Mouse (Mus musculus) embryonic facial prominence, embryonic 14.5 days (tissue): ENCODE measurements at regions not wholly inside any gene's neighbourhood (a gene's known extent, or its start where the extent isn't known, plus 50 kb on each side); places are given as distances from the start of the nearest gene placed in this dataset.

Experiments used
- ATAC-seq: fragments of 200-750 bp; cut with Nextera tagmentation; 2 replicates; pipeline ENCODE4 v1.8.0; 2017; ENCODE audit warnings: low read depth, moderate number of reproducible peaks, moderate TSS enrichment
- DNase-seq: peaks from one replicate; pipeline ENCODE4 v3.0.0-alpha.2; 2015; ENCODE audit warnings: low spot score
- H3K27ac ChIP-seq: fragments of 300-500 bp; sonication (generic); replicated peaks from 2 replicates; pipeline ENCODE4 v1.5.1; 2014; ENCODE audit warnings: low read depth, mild to moderate bottlenecking, low read length, moderate library complexity
- H3K27me3 ChIP-seq: fragments of 300-500 bp; sonication (generic); replicated peaks from 2 replicates; pipeline ENCODE4 v1.6.1; 2014; ENCODE audit warnings: low read length; ENCODE audit not compliant: control insufficient read depth, insufficient read depth
- H3K36me3 ChIP-seq: fragments of 300-500 bp; sonication (generic); 2 replicates; pipeline ENCODE4 v1.6.1; 2014; ENCODE audit warnings: low read length, mixed read lengths; ENCODE audit not compliant: control insufficient read depth, insufficient read depth
- H3K4me1 ChIP-seq: fragments of 300-500 bp; sonication (generic); 2 replicates; pipeline ENCODE4 v1.6.1; 2014; ENCODE audit warnings: antibody characterized with exemption, low read length; ENCODE audit not compliant: control insufficient read depth, insufficient read depth
- H3K4me2 ChIP-seq: fragments of 300-500 bp; sonication (generic); 2 replicates; pipeline ENCODE4 v1.6.1; 2014; ENCODE audit warnings: low read depth, mild to moderate bottlenecking, low read length, moderate library complexity, mixed read lengths
- H3K4me3 ChIP-seq: fragments of 300-500 bp; sonication (generic); 2 replicates; pipeline ENCODE4 v1.5.1; 2014; ENCODE audit warnings: low read depth, mild to moderate bottlenecking, low read length
- H3K9ac ChIP-seq: fragments of 300-500 bp; sonication (generic); 2 replicates; pipeline ENCODE4 v1.6.1; 2014; ENCODE audit warnings: low read depth, mild to moderate bottlenecking, low read length, moderate library complexity, mixed read lengths
- H3K9me3 ChIP-seq: fragments of 300-500 bp; sonication (generic); 2 replicates; pipeline ENCODE4 v1.6.1; 2016; ENCODE audit warnings: low read length; ENCODE audit not compliant: control insufficient read depth
- WGBS: fragments of 180-500 bp; shearing (Covaris S2); extraction: QIAGEN DNeasy Blood & Tissue Kit; methylation state at CpG from one replicate; pipeline ENCODE4 v1.1.7; 2014; 5-methylcytosine and 5-hydroxymethylcytosine counted together

GRCm38 (mm10) chr9:41703091-41703490 lies 421.0 kb downstream of the Sorl1 start:
- no peaks in the 10 kb centered on the region for H3K36me3 ChIP-seq
- 50% methylated on average over 6 of the region's 6 CpGs for WGBS
- peaks cover 52% of the 10 kb centered on the region for H3K4me1 ChIP-seq
- no peak overlapping the region for H3K9ac ChIP-seq
- H3K4me3 ChIP-seq, result no peak overlapping the region
- H3K4me2 ChIP-seq, result no peak overlapping the region
- no peaks in the 10 kb centered on the region for H3K9me3 ChIP-seq
- no peak for ATAC-seq
- no peaks in the 10 kb centered on the region for H3K27me3 ChIP-seq
- DNase-seq, result no peak
- H3K27ac ChIP-seq, result no peak overlapping the region; the same call in 1 of the 2 replicates

DNA sequence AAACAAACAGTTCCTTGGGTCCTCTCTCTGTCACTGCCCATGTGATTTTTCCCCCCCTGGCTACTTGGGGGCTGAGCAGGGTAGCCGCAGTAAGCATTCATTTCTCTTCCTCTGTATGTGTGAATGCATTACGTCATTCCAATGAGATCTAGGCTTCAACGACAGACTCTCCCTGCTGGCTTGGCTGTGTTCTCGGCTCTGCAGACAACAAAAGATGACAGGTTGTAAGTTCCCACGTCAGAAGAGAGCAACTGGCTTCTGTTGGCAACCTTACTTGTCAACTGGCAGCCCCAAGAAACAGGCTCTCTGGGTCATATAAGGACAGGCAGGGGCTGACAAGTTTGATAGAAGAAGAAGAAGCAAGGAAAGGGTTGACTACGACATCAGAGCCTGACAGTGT lies 423.4 kb downstream of the Sorl1 start:
- H3K4me1 ChIP-seq, result peaks cover 37% of the 10 kb centered on the region
- H3K36me3 ChIP-seq, result no peaks in the 10 kb centered on the region
- ATAC-seq (no peak), DNase-seq (no peak)
- no peak overlapping the region for H3K4me3 ChIP-seq
- H3K9me3 ChIP-seq, result no peaks in the 10 kb centered on the region
- H3K4me2 ChIP-seq, result no peak overlapping the region
- H3K27me3 ChIP-seq, result no peaks in the 10 kb centered on the region
- H3K27ac ChIP-seq, result no peak overlapping the region
- H3K9ac ChIP-seq, result no peak overlapping the region
- 43% methylated on average over 6 of the region's 6 CpGs for WGBS

GRCm38 (mm10) chr9:41699031-41699430 lies 425.1 kb downstream of the Sorl1 start:
- no peaks in the 10 kb centered on the region for H3K9me3 ChIP-seq
- no peak overlapping the region for H3K4me3 ChIP-seq
- ATAC-seq (no peak), DNase-seq (no peak)
- 57% methylated on average over 4 of the region's 4 CpGs for WGBS
- H3K36me3 ChIP-seq, result no peaks in the 10 kb centered on the region
- no peak overlapping the region for H3K9ac ChIP-seq
- H3K4me2 ChIP-seq, result no peak overlapping the region
- no peaks in the 10 kb centered on the region for H3K27me3 ChIP-seq
- peaks cover 23% of the 10 kb centered on the region for H3K4me1 ChIP-seq
- 0 out of 2 replicates have a peak overlapping the region, but pooled peaks have one; percentile 16 for H3K27ac ChIP-seq

DNA sequence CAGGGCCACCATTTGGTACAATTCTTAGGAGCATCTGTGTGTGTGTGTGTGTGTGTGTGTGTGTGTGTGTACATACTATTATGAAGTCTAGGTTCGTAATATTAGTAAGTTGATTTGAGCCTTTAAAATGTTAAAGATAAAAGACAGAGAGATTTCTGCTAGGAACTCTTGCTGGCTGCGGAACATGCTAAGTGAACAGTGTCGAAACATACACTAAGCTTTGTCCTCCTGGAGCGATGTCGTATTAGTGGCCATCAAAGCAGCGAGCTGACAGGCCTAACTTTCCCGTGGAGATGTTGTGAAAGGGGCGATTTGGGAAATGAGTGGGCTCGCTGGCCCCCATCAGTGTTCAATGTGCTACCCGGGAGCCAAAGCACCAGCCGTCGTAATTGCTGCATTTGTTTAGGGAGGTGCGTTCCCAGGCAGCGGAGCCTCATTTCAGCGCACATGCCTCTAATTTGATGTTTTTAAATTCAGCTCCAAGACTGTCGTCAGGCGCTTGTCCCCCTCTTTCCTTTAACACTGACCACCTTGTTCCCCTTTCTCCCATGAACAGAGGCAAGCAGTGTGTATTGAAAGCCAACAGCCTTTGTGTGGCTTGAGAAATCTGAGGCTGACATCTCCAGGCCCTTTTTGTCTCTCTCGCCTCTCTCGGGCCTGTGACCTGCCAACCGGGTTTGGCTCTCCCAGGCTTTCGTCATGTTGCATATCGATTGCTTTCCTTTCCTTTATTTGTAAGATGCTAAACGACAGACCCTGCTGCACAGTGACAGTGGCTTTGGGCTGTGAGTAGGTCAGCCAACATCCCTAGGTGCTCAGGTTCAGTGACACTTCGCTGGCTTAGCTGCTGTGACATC lies 426.3 kb downstream of the Sorl1 start:
- no peak for ATAC-seq
- WGBS, result 44% methylated on average over 24 of the region's 24 CpGs
- Histone ChIP-seq H3K9ac (peak overlapping the region; percentile 11; the same call in 1 of the 2 replicates), H3K4me2 (0 out of 2 replicates have a peak overlapping the region, but pooled peaks have one; percentile 6), H3K9me3 (no peaks in the 10 kb centered on the region), H3K4me3 (no peak overlapping the region), H3K27ac (peak overlapping the region; percentile 31; the same call in 1 of the 2 replicates), H3K36me3 (no peaks in the 10 kb centered on the region), H3K27me3 (no peaks in the 10 kb centered on the region), H3K4me1 (peaks cover 17% of the 10 kb centered on the region)
- DNase-seq, result peak; percentile 53

- H3K9ac ChIP-seq, result no peak overlapping the region
- no peaks in the 10 kb centered on the region for H3K27me3 ChIP-seq
- H3K4me3 ChIP-seq, result no peak overlapping the region
- H3K4me1 ChIP-seq, result peaks cover 17% of the 10 kb centered on the region
- H3K9me3 ChIP-seq, result no peaks in the 10 kb centered on the region
- no peak overlapping the region for H3K27ac ChIP-seq
- ATAC-seq (no peak), DNase-seq (no peak)
- H3K36me3 ChIP-seq, result no peaks in the 10 kb centered on the region
- H3K4me2 ChIP-seq, result no peak overlapping the region
Observed at GRCm38 (mm10) chr9:41697160-41697559, 426.9 kb downstream of the Sorl1 start.

DNA sequence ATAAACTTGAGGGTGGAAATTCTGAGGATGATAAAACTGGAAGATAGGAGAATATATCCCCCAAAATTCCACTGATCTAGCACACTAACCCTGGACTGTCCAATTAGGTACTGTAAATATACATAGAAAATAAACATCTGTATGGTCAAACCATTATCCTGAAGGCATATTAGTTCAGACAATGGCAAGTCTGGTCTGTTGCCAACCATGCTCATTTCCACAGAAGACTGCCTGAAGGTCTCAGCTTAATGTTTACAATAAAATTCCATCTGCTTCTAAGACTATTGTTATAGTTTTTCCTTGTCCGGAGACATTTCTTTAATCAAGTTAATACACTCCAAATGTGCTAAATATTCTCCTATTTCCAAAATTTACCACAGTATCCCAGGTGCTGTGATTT lies 441.2 kb downstream of the Sorl1 start:
- peaks cover 4% of the 10 kb centered on the region for H3K4me1 ChIP-seq
- ATAC-seq (no peak), DNase-seq (no peak)

DNA sequence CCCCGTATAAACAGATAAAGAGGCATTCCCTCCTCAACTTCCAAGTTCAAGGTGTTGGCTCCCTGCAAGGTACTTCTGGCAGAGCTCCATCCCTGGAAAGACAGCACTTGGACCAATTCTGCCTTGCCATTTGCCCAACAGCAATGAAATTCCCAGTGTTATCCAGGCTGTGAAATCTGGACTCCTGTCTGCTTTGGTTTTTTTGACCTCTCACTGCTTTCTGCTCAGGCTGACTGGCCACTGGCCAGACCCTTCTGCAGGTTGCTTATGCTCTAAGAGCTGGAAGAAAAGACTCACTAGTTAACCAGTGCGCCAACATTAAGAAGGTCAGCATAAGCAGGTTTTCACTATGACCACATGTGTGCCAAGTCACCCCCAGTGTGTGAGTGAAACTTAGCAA lies 448.4 kb downstream of the Sorl1 start:
- DNase-seq (no peak), ATAC-seq (no peak)
- no peaks in the 10 kb centered on the region for H3K36me3 ChIP-seq
- no peak overlapping the region for H3K4me2 ChIP-seq
- WGBS, result 74% methylated on average over 2 of the region's 2 CpGs
- no peaks in the 10 kb centered on the region for H3K27me3 ChIP-seq
- peaks cover 9% of the 10 kb centered on the region; the same call in 1 of the 2 replicates for H3K4me1 ChIP-seq
- no peak overlapping the region for H3K9ac ChIP-seq
- H3K9me3 ChIP-seq, result no peaks in the 10 kb centered on the region
- no peak overlapping the region for H3K27ac ChIP-seq
- H3K4me3 ChIP-seq, result no peak overlapping the region

More for the DNA sequence above, 441.2 kb downstream of the Sorl1 start:
- Histone ChIP-seq H3K4me2 (no peak overlapping the region), H3K9me3 (no peaks in the 10 kb centered on the region), H3K36me3 (no peaks in the 10 kb centered on the region), H3K9ac (no peak overlapping the region), H3K27ac (no peak overlapping the region), H3K4me3 (no peak overlapping the region), H3K27me3 (no peaks in the 10 kb centered on the region)
- 34% methylated on average over 1 of the region's 1 CpGs for whole genome bisulfite sequencing

DNA sequence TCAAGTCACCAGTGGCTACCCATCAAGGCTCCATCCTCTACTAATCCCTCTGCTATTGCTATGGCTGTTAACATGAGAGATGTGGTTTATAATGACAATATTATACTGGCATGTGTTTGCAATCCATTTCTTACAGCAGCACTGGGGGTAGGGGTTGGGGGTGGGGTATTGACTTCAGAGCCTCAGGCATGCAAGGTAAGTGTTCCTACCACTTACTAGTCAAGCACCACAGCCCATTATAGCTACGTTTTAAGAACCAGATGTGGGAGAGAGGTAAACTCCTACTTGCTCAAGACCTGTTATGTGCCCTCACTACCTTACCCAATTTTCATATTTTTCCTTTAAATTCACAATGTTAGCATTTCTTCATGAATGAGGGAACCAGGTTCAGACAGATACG lies 451.1 kb downstream of the Sorl1 start:
- Histone ChIP-seq H3K27me3 (no peaks in the 10 kb centered on the region), H3K9me3 (no peaks in the 10 kb centered on the region), H3K4me1 (peaks cover 9% of the 10 kb centered on the region; the same call in 1 of the 2 replicates), H3K27ac (no peak overlapping the region), H3K9ac (no peak overlapping the region), H3K4me3 (no peak overlapping the region), H3K4me2 (no peak overlapping the region), H3K36me3 (no peaks in the 10 kb centered on the region)
- ATAC-seq, result no peak
- whole genome bisulfite sequencing, result 23% methylated on average over 2 of the region's 2 CpGs
- DNase-seq, result no peak

GRCm38 (mm10) chr9:41668741-41669140 lies 455.4 kb downstream of the Sorl1 start:
- H3K4me3 ChIP-seq, result no peak overlapping the region
- no peak overlapping the region for H3K9ac ChIP-seq
- DNase-seq, result no peak
- no peaks in the 10 kb centered on the region for H3K36me3 ChIP-seq
- H3K4me1 ChIP-seq, result peaks cover 17% of the 10 kb centered on the region
- no peak overlapping the region for H3K4me2 ChIP-seq
- H3K9me3 ChIP-seq, result no peaks in the 10 kb centered on the region
- ATAC-seq, result no peak
- H3K27ac ChIP-seq, result no peak overlapping the region
- 60% methylated on average over 1 of the region's 1 CpGs for WGBS
- no peaks in the 10 kb centered on the region for H3K27me3 ChIP-seq
